Mouse (Mus musculus): Measurements from ENCODE around the gene Mcf2l. TPM values are rescaled to one million over a fixed set of nuclear protein-coding genes. Genes with fewer than 3 reads are reported as not detected.
A peak's percentile ranks its signal among the peaks of the same experiment; 100 is the strongest.

The Mcf2l gene
- polyA plus RNA-seq, 1 experiment from 2014 or later, result 58.7 TPM

DNA sequence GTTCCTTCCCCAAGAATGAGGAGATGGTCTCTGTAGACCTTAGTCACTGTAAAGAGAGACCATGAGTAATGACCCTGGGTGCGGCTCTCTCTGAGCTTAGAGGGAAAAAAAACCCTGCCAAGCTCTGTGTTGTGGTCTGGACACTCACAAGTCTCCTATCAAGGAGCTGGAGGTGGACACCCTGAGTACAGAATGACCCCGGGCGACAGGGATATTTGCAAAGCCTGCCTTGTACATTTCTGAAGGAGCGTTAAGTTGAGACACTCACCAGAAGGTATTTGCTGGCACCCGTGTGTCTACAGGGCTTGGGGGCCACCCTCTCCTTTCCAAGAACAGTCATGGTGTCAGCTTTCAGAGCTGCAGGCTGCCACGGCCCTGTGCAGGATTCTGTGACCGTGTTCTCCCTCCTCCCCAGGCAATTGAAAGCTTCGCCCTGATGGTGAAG is 123.2 kb downstream of the Mcf2l start:
- no peaks in the 10 kb centered on the region for H3K27me3 ChIP-seq (ENCODE audit: control insufficient read depth, insufficient read depth, low read length)
- ATAC-seq (ENCODE audit: insufficient read depth, low FRiP score, low TSS enrichment) (no peak), DNase-seq (ENCODE audit: low spot score) (no peak)
- 0 out of 2 replicates have a peak, but pooled peaks cover 6% of the 10 kb centered on the region for H3K36me3 ChIP-seq (ENCODE audit: control insufficient read depth, insufficient read depth, low read length)
- 57% methylated on average over 8 of the region's 8 CpGs for WGBS
- H3K27ac ChIP-seq (ENCODE audit: low read depth, low read length), result no peak overlapping the region
- no peak overlapping the region for H3K4me2 ChIP-seq (ENCODE audit: low read depth)
- no peak overlapping the region for H3K9ac ChIP-seq (ENCODE audit: low read length)
- H3K4me3 ChIP-seq (ENCODE audit: low read depth, low read length), result no peak overlapping the region
- H3K4me1 ChIP-seq (ENCODE audit: control insufficient read depth, insufficient read depth, low read length), result no peaks in the 10 kb centered on the region
- no peaks in the 10 kb centered on the region for H3K9me3 ChIP-seq (ENCODE audit: control insufficient read depth, low read length)

GRCm38 (mm10) chr8:12998331-12998730 is 124.7 kb downstream of the Mcf2l start:
- Histone ChIP-seq H3K36me3 (ENCODE audit: control insufficient read depth, insufficient read depth, low read length) (0 out of 2 replicates have a peak, but pooled peaks cover 6% of the 10 kb centered on the region), H3K4me3 (ENCODE audit: low read depth, low read length) (no peak overlapping the region), H3K9me3 (ENCODE audit: control insufficient read depth, low read length) (no peaks in the 10 kb centered on the region), H3K4me2 (ENCODE audit: low read depth) (no peak overlapping the region), H3K27ac (ENCODE audit: low read depth, low read length) (no peak overlapping the region), H3K27me3 (ENCODE audit: control insufficient read depth, insufficient read depth, low read length) (no peaks in the 10 kb centered on the region), H3K9ac (ENCODE audit: low read length) (no peak overlapping the region), H3K4me1 (ENCODE audit: control insufficient read depth, insufficient read depth, low read length) (no peaks in the 10 kb centered on the region)
- no peak for DNase-seq (ENCODE audit: low spot score)
- ATAC-seq (ENCODE audit: insufficient read depth, low FRiP score, low TSS enrichment), result no peak
- WGBS, result 83% methylated on average over 7 of the region's 8 CpGs

DNA sequence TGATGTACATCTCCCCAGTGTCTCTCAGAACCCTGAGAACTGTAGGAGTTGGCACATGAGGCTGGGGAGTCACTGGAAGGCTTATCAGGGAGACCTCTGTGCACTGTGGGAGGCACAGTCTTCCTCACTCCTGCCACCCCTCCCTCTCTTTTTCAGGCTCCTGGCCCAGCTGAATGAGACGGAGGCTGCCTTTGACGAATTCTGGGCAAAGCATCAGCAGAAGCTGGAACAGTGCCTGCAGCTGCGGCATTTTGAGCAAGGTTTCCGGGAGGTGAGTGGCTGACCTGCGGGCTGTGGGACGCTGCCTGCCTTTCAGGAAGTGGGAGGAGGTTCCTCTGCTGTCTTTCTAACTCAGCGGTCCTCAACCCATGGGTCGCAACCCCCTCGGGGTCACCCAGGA is 126.2 kb downstream of the Mcf2l start:
- no peak overlapping the region for H3K9ac ChIP-seq (ENCODE audit: low read length)
- H3K27ac ChIP-seq (ENCODE audit: low read depth, low read length), result no peak overlapping the region
- no peak overlapping the region for H3K4me2 ChIP-seq (ENCODE audit: low read depth)
- DNase-seq (ENCODE audit: low spot score) (no peak), ATAC-seq (ENCODE audit: insufficient read depth, low FRiP score, low TSS enrichment) (no peak)
- no peaks in the 10 kb centered on the region for H3K4me1 ChIP-seq (ENCODE audit: control insufficient read depth, insufficient read depth, low read length)
- no peaks in the 10 kb centered on the region for H3K9me3 ChIP-seq (ENCODE audit: control insufficient read depth, low read length)
- no peaks in the 10 kb centered on the region for H3K27me3 ChIP-seq (ENCODE audit: control insufficient read depth, insufficient read depth, low read length)
- 91% methylated on average over 9 of the region's 9 CpGs for WGBS
- no peak overlapping the region for H3K4me3 ChIP-seq (ENCODE audit: low read depth, low read length)
- peaks cover 9% of the 10 kb centered on the region; the same call in 1 of the 2 replicates for H3K36me3 ChIP-seq (ENCODE audit: control insufficient read depth, insufficient read depth, low read length)

- H3K4me2 ChIP-seq (ENCODE audit: low read depth), result no peak overlapping the region
- 78% methylated on average over 4 of the region's 4 CpGs for WGBS
- no peak overlapping the region for H3K27ac ChIP-seq (ENCODE audit: low read depth, low read length)
- no peak overlapping the region for H3K4me3 ChIP-seq (ENCODE audit: low read depth, low read length)
- no peak for DNase-seq (ENCODE audit: low spot score)
- no peaks in the 10 kb centered on the region; the same call in 1 of the 2 replicates for H3K9me3 ChIP-seq (ENCODE audit: control insufficient read depth, low read length)
- no peaks in the 10 kb centered on the region for H3K27me3 ChIP-seq (ENCODE audit: control insufficient read depth, insufficient read depth, low read length)
- no peak for ATAC-seq (ENCODE audit: insufficient read depth, low FRiP score, low TSS enrichment)
- H3K4me1 ChIP-seq (ENCODE audit: control insufficient read depth, insufficient read depth, low read length), result no peaks in the 10 kb centered on the region
- no peak overlapping the region for H3K9ac ChIP-seq (ENCODE audit: low read length)
- H3K36me3 ChIP-seq (ENCODE audit: control insufficient read depth, insufficient read depth, low read length), result peaks cover 22% of the 10 kb centered on the region
Observed at GRCm38 (mm10) chr8:13007458-13007857, 133.9 kb downstream of the Mcf2l start.

DNA sequence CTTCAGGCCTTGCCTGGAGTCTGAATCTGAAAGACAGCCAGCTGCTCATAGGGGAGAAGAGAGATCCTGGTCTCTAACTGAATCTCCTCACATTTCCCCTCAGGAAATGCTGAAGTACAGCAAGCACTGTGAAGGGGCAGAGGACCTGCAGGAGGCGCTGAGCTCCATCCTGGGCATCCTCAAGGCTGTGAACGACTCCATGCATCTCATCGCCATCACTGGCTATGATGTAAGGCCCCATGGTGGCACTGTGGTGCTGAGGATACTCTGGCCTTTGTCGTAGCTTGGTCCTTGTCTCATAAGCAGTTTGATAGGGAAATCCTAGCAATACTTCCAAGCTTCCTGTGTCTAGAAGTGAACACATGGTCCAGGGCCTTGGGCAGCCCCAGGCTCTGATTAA is 136.7 kb downstream of the Mcf2l start:
- Histone ChIP-seq H3K4me1 (ENCODE audit: control insufficient read depth, insufficient read depth, low read length) (no peaks in the 10 kb centered on the region), H3K27ac (ENCODE audit: low read depth, low read length) (no peak overlapping the region), H3K36me3 (ENCODE audit: control insufficient read depth, insufficient read depth, low read length) (peaks cover 23% of the 10 kb centered on the region), H3K4me3 (ENCODE audit: low read depth, low read length) (no peak overlapping the region), H3K9ac (ENCODE audit: low read length) (no peak overlapping the region), H3K27me3 (ENCODE audit: control insufficient read depth, insufficient read depth, low read length) (no peaks in the 10 kb centered on the region), H3K9me3 (ENCODE audit: control insufficient read depth, low read length) (no peaks in the 10 kb centered on the region; the same call in 1 of the 2 replicates), H3K4me2 (ENCODE audit: low read depth) (no peak overlapping the region)
- ATAC-seq (ENCODE audit: insufficient read depth, low FRiP score, low TSS enrichment), result no peak
- no peak for DNase-seq (ENCODE audit: low spot score)
- WGBS, result 70% methylated on average over 4 of the region's 4 CpGs

GRCm38 (mm10) chr8:13019560-13019959 is 146.0 kb downstream of the Mcf2l start:
- Histone ChIP-seq H3K4me2 (ENCODE audit: low read depth) (no peak overlapping the region), H3K9me3 (ENCODE audit: control insufficient read depth, low read length) (no peaks in the 10 kb centered on the region), H3K27ac (ENCODE audit: low read depth, low read length) (no peak overlapping the region), H3K27me3 (ENCODE audit: control insufficient read depth, insufficient read depth, low read length) (no peaks in the 10 kb centered on the region), H3K36me3 (ENCODE audit: control insufficient read depth, insufficient read depth, low read length) (no peaks in the 10 kb centered on the region), H3K4me1 (ENCODE audit: control insufficient read depth, insufficient read depth, low read length) (no peaks in the 10 kb centered on the region), H3K4me3 (ENCODE audit: low read depth, low read length) (no peak overlapping the region), H3K9ac (ENCODE audit: low read length) (no peak overlapping the region)
- DNase-seq (ENCODE audit: low spot score), result no peak
- 59% methylated on average over 4 of the region's 4 CpGs for WGBS
- ATAC-seq (ENCODE audit: insufficient read depth, low FRiP score, low TSS enrichment), result no peak

DNA sequence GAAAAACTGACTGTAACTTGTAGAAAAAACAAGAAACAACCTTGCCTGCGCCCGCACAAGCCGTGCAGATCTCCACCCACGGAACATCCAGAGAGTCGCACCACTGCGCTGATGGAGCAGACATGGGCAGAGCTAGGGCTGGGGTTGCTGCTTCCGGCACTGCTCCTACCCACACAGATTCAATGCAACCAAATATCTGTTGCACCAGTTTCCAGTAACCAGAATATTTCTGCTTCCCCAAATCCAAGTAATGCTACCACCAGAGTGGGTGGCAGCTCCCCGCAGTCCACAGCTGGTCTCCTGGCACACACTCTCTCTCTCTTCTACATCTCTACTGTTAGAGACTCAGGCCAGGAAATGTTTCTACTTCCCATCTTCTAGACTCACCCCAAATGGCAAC is 148.2 kb downstream of the Mcf2l start:
- WGBS, result 94% methylated on average over 8 of the region's 8 CpGs
- H3K9me3 ChIP-seq (ENCODE audit: control insufficient read depth, low read length), result no peaks in the 10 kb centered on the region
- no peaks in the 10 kb centered on the region for H3K36me3 ChIP-seq (ENCODE audit: control insufficient read depth, insufficient read depth, low read length)
- ATAC-seq (ENCODE audit: insufficient read depth, low FRiP score, low TSS enrichment), result no peak
- DNase-seq (ENCODE audit: low spot score), result no peak
- H3K4me3 ChIP-seq (ENCODE audit: low read depth, low read length), result no peak overlapping the region
- 0 out of 2 replicates have a peak, but pooled peaks cover 2% of the 10 kb centered on the region for H3K4me1 ChIP-seq (ENCODE audit: control insufficient read depth, insufficient read depth, low read length)
- H3K9ac ChIP-seq (ENCODE audit: low read length), result no peak overlapping the region
- no peak overlapping the region for H3K27ac ChIP-seq (ENCODE audit: low read depth, low read length)
- no peak overlapping the region for H3K4me2 ChIP-seq (ENCODE audit: low read depth)
- no peaks in the 10 kb centered on the region for H3K27me3 ChIP-seq (ENCODE audit: control insufficient read depth, insufficient read depth, low read length)

DNA sequence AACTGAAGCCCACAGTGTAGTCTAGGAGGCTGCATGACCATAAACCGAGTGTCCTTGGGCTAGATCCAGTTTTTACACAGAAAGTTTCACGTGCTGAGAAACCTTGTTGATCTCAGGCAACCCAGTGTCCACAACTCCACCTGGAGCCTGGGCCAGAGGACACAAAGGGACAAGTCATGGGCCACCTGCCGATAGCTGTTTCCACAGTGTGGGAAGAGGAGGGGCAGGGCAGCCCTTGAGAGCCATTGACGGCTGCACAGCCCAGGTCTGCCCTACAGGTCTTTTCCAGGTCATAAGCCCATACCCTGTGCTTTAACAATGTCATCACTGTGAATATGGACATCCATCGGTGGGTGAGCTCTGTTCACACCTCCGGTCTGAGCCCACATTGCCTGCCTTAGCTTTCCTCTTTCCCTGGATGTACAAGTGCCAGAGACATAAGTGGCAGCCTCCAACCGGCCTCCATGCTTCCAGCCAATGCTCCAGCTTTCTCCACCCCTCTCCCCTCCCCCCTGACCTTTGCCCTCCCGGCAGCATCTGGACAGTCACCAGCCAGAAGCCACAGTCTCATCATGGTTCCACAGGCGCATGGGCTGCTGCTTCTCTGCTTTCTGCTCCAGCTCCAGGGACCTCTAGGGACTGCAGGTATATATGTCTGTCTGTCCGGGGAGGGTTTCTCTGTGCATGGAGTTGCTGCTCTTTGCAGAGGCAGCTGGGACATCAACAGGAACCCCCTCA is 152.1 kb downstream of the Mcf2l start, which contains the start of gene F7:
Gene F7, plus strand, starts transcription at position 548 of the 738 bp plus-strand sequence.
- DNase-seq (ENCODE audit: low spot score), result peak; percentile 34

GRCm38 (mm10) chr8:13027615-13028014 is 154.0 kb downstream of the Mcf2l start:
- H3K9ac ChIP-seq (ENCODE audit: low read length), result no peak overlapping the region
- DNase-seq (ENCODE audit: low spot score) (no peak), ATAC-seq (ENCODE audit: insufficient read depth, low FRiP score, low TSS enrichment) (no peak)
- H3K9me3 ChIP-seq (ENCODE audit: control insufficient read depth, low read length), result no peaks in the 10 kb centered on the region
- H3K36me3 ChIP-seq (ENCODE audit: control insufficient read depth, insufficient read depth, low read length), result no peaks in the 10 kb centered on the region
- 86% methylated on average over 5 of the region's 5 CpGs for WGBS
- H3K27me3 ChIP-seq (ENCODE audit: control insufficient read depth, insufficient read depth, low read length), result no peaks in the 10 kb centered on the region
- no peak overlapping the region for H3K27ac ChIP-seq (ENCODE audit: low read depth, low read length)
- H3K4me2 ChIP-seq (ENCODE audit: low read depth), result no peak overlapping the region
- H3K4me3 ChIP-seq (ENCODE audit: low read depth, low read length), result no peak overlapping the region
- H3K4me1 ChIP-seq (ENCODE audit: control insufficient read depth, insufficient read depth, low read length), result 0 out of 2 replicates have a peak, but pooled peaks cover 2% of the 10 kb centered on the region

More for the DNA sequence above, 152.1 kb downstream of the Mcf2l start, which contains the start of gene F7:
- H3K27ac ChIP-seq (ENCODE audit: low read depth, low read length), result no peak within 1 kb of the TSS
- H3K36me3 ChIP-seq (ENCODE audit: control insufficient read depth, insufficient read depth, low read length), result no peaks in the 10 kb centered on the region
- H3K27me3 ChIP-seq (ENCODE audit: control insufficient read depth, insufficient read depth, low read length), result no peaks in the 10 kb centered on the region
- H3K4me3 ChIP-seq (ENCODE audit: low read depth, low read length), result no peak within 1 kb of the TSS
- 71% methylated on average over 10 of the region's 10 CpGs for WGBS
- ATAC-seq (ENCODE audit: insufficient read depth, low FRiP score, low TSS enrichment), result no peak
- 0 out of 2 replicates have a peak, but pooled peaks cover 2% of the 10 kb centered on the region for H3K4me1 ChIP-seq (ENCODE audit: control insufficient read depth, insufficient read depth, low read length)
- H3K9ac ChIP-seq (ENCODE audit: low read length), result no peak within 1 kb of the TSS
- H3K4me2 ChIP-seq (ENCODE audit: low read depth), result no peak within 1 kb of the TSS
- no peaks in the 10 kb centered on the region for H3K9me3 ChIP-seq (ENCODE audit: control insufficient read depth, low read length)
